Mouse (Mus musculus) monocyte, adult 5-6 weeks (primary cell): ENCODE data around the gene Cenpn. TPM values are rescaled to one million over a fixed set of nuclear protein-coding genes. Genes with fewer than 3 reads are reported as not detected.

Source experiments
- ATAC-seq: fragments of 153-309, 156-312 bp; replicated peaks from 2 replicates; pipeline ENCODE4 v1.8.0; 2017; ENCODE audit warnings: mild to moderate bottlenecking; ENCODE audit not compliant: low TSS enrichment, insufficient number of reproducible peaks, severe bottlenecking, poor library complexity, low FRiP score
- total RNA-seq: library from RNA; stranded (forward); fragments of 200-1000, 200-491, 200-594 nt; gene quantifications from 3 replicates; pipeline ENCODE4 v1.2.3, GENCODE M21; 2017

Gene Cenpn
- total RNA-seq, result 0.58 to 1.9 TPM (median 1.1 TPM) in 3 replicates

DNA sequence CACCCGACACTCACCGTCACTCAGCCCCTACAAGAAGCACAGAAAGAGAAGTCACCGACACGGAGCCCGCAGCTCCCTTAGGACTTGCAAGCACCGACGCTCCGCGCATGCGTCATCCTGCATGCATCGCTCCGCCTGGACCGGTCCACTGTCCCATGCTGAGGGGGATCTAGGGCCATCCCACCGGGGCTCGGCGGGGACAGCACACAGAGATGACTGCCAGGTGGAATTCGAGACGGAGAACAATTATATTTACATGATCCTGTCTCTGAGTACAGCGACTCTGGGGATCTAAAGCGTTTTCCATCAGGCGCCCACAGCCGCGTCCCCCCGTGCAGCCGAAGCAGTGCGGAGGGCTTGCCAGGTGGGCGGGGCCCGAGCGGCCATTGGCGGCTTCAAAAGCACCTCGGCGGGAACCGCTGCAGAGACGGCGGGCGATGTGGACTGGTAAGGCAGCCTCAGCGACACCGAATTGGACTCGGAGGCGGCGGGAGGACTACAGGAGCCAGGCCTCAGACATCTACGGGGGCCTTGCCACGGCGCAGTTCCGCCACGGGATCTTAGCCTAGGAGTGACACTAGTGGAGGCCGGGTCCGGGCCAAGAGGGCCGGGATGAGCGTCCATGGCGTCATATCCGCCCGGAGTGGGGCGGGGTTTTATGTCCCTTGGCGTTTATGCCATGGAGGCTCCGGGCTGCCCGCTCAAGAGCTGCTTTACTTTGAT, at the start of gene Cenpn, which contains the start of gene Cmc2:
Gene Cenpn (plus strand): TSS at position 394 of the 723 bp plus-strand sequence.
Gene Cmc2 (minus strand): TSS at position 119 of the 723 bp plus-strand sequence.
- peak; percentile 91 for ATAC-seq

DNA sequence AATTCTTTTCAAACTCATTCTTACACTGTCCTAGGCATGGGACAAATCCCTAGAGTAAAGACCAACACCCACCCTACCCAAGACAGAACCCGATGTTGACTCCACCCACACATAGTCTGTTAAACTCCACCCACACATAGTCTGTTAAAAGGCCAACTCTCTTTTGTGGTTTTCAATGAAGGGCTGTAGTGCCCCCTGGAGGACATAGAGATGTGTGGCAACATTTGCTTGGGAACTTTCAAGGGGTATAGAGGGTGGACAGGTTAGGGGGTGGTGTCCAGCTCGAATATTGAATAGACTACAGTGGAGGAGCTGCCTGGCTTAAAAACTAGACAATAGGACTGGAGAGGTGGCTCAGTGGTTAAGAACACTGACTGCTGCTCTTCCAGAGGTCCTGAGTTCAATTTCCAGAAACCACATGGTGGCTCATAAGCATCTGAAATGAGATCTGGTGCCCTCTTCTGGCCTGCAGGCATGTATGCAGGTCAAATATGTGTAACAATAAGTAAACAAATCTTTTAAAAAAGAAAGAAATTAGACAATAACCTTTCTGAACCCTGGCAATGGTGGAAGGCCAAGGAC, 48.7 kb upstream of the Cenpn start:
- ATAC-seq, result no peak

DNA sequence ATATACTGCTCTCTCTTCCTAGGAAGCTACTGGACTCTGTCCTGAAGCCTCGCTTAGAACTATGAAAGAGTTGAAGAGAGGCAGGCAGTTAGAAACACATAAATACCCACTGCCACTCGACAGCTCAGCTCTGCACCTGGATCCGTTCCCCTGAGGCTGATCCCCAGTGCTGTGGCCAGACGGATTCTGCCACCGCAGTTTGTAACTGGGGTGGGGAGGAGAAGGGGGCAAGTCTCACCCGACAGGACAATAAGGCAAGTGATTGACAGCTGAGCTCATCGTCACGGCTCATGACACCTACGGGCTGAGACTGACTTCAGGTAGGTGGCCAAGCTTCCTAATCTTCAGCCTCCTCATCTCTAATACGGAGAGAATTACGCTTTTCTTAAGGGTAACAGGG, 47.9 kb upstream of the Cenpn start:
- no peak for ATAC-seq

DNA sequence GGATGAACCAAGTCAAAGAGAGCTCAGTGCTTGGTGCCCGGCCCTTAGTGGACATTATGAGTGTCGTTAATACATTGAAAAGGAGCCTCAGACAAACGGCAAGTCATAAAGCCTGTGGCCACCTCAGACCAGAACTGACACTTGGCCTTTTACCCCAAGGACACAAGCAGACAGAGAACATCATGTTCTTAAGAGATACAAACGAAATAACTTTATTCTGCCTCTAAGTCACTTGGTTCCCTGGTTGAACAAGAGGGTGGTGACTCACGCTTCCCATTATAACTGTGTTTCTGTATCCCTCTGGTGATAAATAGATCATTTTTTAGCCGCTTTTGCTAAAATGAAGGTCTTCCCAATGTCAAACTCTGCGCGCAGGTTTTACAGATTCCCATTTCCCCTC, 47.5 kb upstream of the Cenpn start:
- no peak for ATAC-seq

DNA sequence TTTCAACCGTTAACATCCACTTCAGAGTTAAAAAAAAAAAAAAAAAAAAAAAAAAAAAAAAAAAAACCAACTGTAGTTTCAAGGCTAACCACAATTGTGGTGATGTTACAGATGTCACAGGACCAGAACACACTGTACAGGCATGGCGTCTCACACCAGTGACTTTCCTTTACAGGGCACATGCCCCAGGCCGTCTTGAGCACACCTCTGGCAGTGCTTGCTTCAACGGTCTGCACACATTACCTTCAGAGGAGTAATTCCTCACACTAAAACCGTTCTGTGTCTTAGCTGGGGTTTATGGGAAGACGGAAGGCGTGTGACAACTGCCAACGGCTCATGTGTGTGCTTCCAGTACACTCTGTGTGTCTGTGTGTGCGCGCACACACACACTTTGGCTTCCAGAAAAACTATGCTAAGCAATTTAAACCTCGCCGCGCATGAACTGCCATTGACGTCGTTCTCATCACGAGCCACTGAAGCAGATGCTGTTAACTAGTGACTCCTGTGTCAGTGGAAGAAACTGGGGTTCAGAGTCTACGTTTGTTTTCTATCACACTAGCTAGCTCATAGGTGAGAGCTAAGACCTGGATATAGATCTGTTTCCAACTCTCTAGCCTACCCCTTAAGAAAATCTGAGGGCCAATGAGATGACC, 45.6 kb upstream of the Cenpn start:
- ATAC-seq, result no peak

DNA sequence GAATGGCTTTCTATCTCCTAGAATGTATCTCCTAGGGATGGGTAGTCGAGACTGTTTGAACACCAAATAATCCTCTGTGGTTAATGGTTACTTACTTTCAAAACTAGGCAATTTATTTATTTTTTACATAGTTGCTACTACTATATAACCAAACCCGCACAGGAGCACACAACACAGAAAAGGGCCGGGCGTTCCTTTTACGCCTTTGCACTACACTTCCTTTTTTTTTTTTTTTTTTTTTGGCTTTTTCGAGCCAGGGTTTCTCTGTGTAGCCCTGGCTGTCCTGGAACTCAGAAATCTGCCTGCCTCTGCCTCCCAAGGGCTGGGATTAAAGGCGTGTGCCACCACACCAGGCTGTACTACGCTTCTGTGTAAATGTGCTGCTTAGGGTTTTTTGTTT, 40.1 kb upstream of the Cenpn start:
- ATAC-seq, result no peak

DNA sequence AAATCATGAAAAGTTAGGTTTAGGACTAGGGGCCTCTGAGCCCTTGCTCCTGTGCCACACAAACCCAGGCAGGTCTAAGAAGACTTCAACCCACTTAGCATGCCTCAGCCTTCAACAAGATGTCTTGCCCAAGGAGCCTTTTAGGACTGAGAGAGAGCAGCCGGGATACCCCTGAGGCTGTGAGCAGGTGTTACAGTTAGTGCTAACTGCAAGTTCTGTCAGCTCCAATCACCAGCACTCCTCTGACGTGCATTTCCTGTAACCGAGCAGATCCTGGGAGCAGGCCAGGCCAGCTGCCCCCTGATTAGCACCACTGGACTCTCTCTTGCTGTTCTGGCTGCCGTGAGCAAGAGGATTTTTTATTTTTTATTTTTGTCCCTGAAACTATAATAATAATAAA, 33.7 kb upstream of the Cenpn start:
- no peak for ATAC-seq

DNA sequence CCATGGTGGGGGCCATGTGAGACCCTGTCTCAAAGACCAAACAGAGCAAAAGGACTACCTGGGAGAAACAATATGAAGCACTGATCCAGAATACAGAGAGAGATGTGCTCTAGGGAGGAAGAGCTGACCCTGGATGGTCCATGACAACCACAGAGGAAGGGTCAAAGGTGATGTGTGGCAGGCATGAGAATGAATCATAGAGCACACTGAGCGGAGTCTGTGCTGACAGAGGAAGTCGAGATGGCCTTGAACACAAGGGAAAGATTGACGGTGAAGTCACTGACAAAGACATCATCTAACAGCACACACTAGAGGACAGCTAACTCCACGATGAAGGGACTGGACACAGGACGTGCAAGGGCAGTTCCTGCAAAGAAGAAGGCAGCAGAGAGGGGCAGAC, 30.1 kb upstream of the Cenpn start:
- no peak for ATAC-seq

DNA sequence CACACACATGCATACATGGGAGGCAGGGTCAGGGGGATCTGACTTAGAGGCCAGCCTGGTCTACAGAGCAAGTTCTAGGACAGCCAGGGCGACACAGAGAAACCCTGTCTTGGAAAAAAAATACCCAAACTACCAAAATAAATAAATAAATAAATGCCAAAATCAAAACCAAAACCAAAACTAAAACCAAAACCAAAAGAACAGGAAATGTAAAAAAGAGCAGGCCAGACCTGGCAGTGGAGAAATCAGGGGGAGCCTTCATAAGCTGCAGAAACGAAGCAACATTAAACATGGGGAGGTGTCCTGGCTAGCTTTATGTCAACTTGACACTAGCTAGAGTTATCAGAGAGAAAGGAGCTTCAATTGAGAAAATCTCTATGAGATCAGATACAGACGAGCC, 29.4 kb upstream of the Cenpn start:
- ATAC-seq, result no peak

DNA sequence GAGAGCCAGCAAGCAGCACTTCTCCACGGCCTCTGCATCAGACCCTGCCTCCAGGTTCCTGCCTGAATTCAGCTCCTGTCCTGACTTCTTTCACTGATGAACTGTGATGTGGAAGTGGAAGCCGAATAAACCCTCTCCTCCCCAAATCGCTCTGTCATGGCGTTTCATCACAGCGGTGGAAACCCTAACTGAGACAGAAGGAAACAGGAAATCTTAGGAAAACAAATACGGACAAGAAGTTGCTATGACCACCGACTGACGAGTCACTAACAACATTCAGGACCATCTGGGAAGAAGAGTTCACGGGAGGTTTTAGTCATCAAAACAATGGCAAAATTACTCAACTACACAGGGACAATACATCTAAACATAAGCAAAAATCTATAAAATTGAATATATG, 28.9 kb upstream of the Cenpn start:
- no peak for ATAC-seq

DNA sequence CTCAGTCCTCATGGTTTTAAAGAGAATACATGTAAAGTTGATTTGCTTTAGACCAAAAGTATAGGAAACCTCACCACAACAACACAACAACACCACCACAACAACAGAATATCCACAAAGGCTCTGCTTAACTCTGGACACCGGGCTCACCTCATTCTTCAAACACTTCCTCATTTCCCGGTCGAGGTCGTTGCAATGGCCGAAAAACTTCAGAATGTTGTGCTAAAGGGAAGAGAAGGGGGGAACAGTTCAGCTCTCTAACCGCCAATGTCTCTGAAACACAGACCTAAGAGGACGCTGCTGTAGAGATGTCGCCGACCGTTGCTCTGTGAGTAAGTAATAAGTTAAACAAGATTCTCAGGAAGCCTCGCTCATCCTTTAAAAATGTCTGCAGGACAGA, 27.6 kb upstream of the Cenpn start:
- ATAC-seq, result no peak

DNA sequence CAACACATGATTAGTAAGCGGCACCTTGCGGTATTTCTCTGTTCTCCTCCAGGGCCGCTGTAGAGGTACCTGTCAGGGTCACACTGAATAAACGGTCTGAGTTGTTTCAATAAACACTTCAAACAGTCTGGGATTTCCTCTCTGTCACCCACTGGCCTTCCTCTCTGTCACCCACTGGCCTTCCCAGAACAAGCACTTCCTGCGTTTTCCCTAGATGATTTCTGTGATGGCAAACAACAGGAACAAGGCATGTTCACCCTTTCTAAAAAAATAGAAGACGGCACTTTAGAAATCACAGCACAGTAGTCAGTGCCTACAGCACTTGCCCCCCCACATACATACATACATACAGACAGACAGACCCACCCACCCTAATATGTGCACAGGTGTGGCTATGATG, 26.0 kb upstream of the Cenpn start:
- no peak for ATAC-seq

DNA sequence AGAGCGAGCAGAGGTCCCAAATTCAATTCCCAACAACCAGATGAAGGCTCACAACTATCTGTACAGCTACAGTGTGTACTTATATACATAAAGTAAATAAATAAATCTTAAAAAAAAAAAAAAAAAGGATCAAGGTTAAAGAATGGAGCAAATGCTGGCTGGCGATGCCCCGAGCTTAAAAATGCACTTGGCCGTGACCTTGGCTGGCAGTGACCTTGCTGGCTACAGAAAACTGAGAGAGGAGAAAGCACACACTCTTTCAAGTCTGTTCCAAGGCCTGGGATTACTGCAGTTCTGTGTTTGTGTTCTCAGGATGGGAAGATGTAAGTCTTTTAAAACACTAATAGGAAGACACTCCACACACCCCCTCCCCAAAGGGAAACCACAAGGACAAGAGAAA, 16.8 kb upstream of the Cenpn start:
- ATAC-seq, result no peak

DNA sequence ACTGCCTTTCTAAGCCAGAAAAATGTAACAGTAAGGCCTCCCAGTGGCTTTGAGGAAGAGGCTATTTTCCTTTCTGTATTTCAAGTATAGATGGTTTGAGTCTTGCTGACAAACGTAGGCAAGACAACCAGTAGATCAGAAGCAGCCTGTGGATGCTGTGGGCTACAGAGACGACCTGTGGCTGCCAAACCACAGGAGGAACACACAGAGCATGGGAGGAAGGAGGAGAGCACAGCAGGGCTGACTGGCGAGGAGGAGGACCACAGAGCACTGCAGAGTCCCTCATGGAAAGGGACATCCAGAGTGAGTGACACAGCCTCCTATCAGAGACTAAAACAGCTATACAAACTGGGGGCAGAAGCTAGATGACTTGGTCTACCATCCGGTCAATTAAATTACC, 16.3 kb upstream of the Cenpn start:
- no peak for ATAC-seq

DNA sequence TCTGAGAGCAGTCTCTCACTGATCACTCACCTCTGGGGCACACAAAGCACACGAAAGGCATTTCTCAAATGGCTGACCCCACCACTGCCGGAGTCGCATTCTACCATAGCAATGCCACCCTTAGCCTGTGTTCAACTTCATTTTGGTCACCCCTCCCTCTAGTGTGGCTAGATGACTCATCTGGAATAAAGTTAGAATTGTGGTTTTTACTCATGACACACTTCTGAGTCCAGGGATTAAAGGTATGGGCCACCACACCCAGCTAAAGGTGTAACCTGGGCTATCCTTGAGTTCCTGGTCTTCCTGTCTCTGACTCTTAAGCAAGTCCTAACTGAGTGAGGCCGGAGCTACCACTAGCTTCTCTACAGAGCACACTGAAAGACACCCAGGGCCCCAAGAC, 15.7 kb upstream of the Cenpn start:
- ATAC-seq, result no peak

DNA sequence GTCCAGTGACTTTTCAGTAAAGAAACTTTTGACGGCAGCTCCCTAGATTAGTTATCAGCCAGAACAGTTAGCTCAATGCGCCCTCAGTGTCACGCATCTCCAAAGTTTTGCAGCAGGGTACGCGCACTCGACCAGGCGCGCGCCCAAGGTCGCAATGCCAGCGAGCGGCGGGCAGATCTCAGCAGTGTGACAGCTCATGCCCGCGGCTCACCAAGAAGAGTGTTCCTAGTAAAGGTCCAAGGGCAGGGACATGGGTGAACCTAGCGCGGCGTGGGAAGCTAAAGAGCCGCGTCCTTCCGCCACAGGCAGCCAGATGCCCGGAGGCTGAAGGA, 559 bp upstream of the Cenpn start:
- ATAC-seq, result no peak; the same call in 1 of the 2 replicates

DNA sequence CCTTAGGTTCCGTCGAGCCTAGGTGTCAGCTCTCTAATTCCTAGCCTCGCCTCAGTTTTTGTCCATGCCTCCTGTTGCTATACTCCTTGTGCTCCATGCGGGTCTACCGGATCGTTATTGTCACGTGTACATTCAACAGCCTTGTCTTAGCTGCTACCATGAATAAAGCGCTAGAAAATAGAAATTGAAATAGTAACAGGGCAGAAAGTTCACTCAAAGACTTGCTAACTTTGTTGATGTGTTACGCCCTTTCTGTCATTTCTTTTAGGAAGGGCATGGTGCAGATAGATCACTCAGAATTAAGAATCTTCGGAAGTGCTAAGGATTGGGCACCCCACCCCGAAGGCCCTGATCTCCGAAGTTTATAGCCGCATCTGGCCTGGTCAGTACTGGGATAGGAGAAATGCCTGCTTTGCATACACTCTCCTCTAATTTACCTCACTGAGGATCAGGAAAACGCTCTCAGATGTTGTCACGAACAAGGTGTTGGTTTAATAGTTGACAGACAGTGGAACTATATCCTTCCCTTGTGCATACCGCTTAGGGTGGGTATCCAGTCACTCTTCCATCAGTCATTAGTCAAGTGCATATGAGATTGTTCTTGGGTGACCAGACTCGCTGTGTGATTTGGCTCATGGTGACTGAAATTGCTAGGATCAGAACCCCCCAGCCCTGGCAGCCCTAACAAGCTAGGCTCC, 679 bp downstream of the Cenpn start:
- no peak for ATAC-seq

DNA sequence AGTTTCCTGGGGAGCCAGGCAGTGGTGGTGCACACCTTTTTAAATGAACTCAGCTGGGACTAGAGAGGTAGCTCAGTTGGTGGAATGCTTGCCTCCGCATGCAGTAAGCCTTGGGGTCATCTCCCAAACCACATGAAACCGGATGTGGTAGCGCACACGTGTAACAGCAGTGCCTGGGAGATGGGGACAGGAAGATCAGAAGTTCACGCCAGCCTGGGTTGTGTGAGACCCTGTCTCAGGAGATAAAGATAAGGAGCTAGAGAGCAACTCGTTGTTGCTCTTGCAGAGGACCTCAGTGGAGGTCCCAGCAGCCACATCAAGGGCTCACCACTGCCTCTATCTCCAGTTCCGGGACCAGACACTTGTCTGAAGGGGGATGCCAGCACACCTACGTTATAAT, 2.0 kb downstream of the Cenpn start:
- no peak for ATAC-seq

DNA sequence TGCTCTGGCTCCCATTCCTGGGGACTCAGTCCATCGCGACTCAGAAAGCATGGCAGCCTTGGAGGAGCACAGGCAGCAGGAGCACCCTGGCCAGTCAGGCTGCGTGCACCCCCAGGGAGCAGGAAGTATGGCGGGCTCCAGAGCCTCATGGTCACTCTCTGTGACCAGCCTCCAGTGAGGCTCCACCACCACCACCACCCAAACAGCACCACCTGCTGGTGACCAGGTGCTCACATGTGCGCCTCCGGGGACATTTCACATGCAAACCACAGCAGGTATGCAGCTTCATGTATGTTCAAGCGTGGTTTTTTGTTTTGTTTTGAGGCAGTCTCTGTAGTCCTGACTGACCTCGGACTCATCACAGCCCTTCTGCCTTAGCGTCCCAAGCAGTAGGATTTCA, 6.3 kb downstream of the Cenpn start:
- peak; percentile 69; the same call in 1 of the 2 replicates for ATAC-seq

DNA sequence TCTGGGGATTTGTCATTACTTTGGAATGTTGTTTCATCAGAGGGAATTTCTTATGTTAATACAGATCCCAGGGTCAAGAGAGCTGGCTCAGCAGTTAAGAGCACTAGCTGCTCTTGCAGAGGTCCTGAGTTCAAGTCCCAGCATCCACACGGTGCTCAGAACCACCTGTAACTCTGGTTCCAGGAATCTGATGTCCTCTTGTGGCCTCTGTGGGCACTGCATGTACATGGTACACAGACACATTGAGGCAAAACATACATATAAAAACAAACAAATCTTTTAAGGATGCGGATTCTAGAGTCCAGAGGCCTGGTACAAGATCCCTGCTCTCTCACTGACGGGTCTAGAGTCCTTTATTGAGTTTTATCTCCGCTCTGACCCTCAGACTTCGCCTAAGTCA, 7.1 kb downstream of the Cenpn start:
- no peak for ATAC-seq
